Mouse (Mus musculus) heart, embryonic 16.5 days (tissue): ENCODE measurements around the gene Foxp1. TPM values are rescaled to one million over a fixed set of nuclear protein-coding genes. Genes with fewer than 3 reads are reported as not detected.

Experiments used
- ATAC-seq: fragments of 200-750 bp; cut with Nextera tagmentation; replicated peaks from 2 replicates; pipeline ENCODE4 v1.8.0; 2017; ENCODE audit warnings: moderate number of reproducible peaks; ENCODE audit not compliant: insufficient read depth, low FRiP score; ENCODE audit errors: extremely low read depth
- H3K27ac ChIP-seq: fragments of 300-500 bp; sonication (generic); 2 replicates; pipeline ENCODE4 v1.5.1; 2014; ENCODE audit warnings: mild to moderate bottlenecking, low read length, control low read depth, moderate library complexity
- H3K27me3 ChIP-seq: fragments of 300-500 bp; sonication (generic); 2 replicates; pipeline ENCODE4 v1.6.1; 2014; ENCODE audit warnings: low read length, mixed read lengths; ENCODE audit not compliant: control insufficient read depth, insufficient read depth
- H3K36me3 ChIP-seq: fragments of 300-500 bp; sonication (generic); 2 replicates; pipeline ENCODE4 v1.6.1; 2014; ENCODE audit not compliant: control insufficient read depth, insufficient read depth
- H3K4me1 ChIP-seq: fragments of 300-500 bp; sonication (generic); 2 replicates; pipeline ENCODE4 v1.6.1; 2014; ENCODE audit warnings: low read length, mixed read lengths; ENCODE audit not compliant: control insufficient read depth, insufficient read depth
- H3K4me2 ChIP-seq: fragments of 300-500 bp; sonication (generic); 2 replicates; pipeline ENCODE4 v1.6.1; 2014; ENCODE audit warnings: low read depth, mild to moderate bottlenecking, control low read depth, low read length
- H3K4me3 ChIP-seq: fragments of 300-500 bp; sonication (generic); 2 replicates; pipeline ENCODE4 v1.5.1; 2014; ENCODE audit warnings: mild to moderate bottlenecking, control low read depth, low read length
- H3K9ac ChIP-seq: fragments of 300-500 bp; sonication (generic); 2 replicates; pipeline ENCODE4 v1.6.1; 2014; ENCODE audit warnings: low read length, control low read depth
- H3K9me3 ChIP-seq: fragments of 300-500 bp; sonication (generic); replicated peaks from 2 replicates; pipeline ENCODE4 v1.6.1; 2016; ENCODE audit warnings: low read length; ENCODE audit not compliant: control insufficient read depth
- WGBS: fragments of 180-500 bp; shearing (Covaris S2); extraction: QIAGEN DNeasy Blood & Tissue Kit; methylation state at CpG from one replicate; pipeline ENCODE4 v1.1.7; 2014; 5-methylcytosine and 5-hydroxymethylcytosine counted together
- polyA plus RNA-seq: library from polyadenylated mRNA; unstranded; fragments of >200 nt; fragmentation: Nextera tagmentation; extraction: Ambion mirVana; gene quantifications from 2 replicates; pipeline ENCODE4 v1.2.1, GENCODE M21; 2015

Gene Foxp1
- polyA plus RNA-seq, 1 experiment from 2014 or later = 59.0 TPM

GRCm38 (mm10) chr6:99466354-99466753, 56.2 kb downstream of the Foxp1 start:
- no peaks in the 10 kb centered on the region for H3K27me3 ChIP-seq
- no peaks in the 10 kb centered on the region for H3K9me3 ChIP-seq
- no peak for ATAC-seq
- H3K4me3 ChIP-seq = no peak overlapping the region
- no peak overlapping the region for H3K9ac ChIP-seq
- H3K4me2 ChIP-seq = no peak overlapping the region
- WGBS = 60% methylated on average over 8 of the region's 8 CpGs
- H3K4me1 ChIP-seq = peaks cover 8% of the 10 kb centered on the region; the same call in 1 of the 2 replicates
- no peak overlapping the region for H3K27ac ChIP-seq
- H3K36me3 ChIP-seq = no peaks in the 10 kb centered on the region

GRCm38 (mm10) chr6:99464449-99464848, 58.1 kb downstream of the Foxp1 start:
- H3K9me3 ChIP-seq = no peaks in the 10 kb centered on the region
- ATAC-seq = no peak
- H3K4me3 ChIP-seq = no peak overlapping the region
- H3K9ac ChIP-seq = no peak overlapping the region
- WGBS = 90% methylated on average over 4 of the region's 4 CpGs
- H3K36me3 ChIP-seq = no peaks in the 10 kb centered on the region
- no peaks in the 10 kb centered on the region for H3K27me3 ChIP-seq
- H3K4me1 ChIP-seq = no peaks in the 10 kb centered on the region
- no peak overlapping the region for H3K4me2 ChIP-seq
- no peak overlapping the region for H3K27ac ChIP-seq

GRCm38 (mm10) chr6:99463906-99464305, 58.6 kb downstream of the Foxp1 start:
- H3K27ac ChIP-seq = no peak overlapping the region
- no peak for ATAC-seq
- 82% methylated on average over 7 of the region's 7 CpGs for WGBS
- H3K4me1 ChIP-seq = no peaks in the 10 kb centered on the region
- H3K36me3 ChIP-seq = no peaks in the 10 kb centered on the region
- no peaks in the 10 kb centered on the region for H3K27me3 ChIP-seq
- no peaks in the 10 kb centered on the region for H3K9me3 ChIP-seq
- no peak overlapping the region for H3K4me3 ChIP-seq
- H3K9ac ChIP-seq = no peak overlapping the region
- H3K4me2 ChIP-seq = no peak overlapping the region

DNA sequence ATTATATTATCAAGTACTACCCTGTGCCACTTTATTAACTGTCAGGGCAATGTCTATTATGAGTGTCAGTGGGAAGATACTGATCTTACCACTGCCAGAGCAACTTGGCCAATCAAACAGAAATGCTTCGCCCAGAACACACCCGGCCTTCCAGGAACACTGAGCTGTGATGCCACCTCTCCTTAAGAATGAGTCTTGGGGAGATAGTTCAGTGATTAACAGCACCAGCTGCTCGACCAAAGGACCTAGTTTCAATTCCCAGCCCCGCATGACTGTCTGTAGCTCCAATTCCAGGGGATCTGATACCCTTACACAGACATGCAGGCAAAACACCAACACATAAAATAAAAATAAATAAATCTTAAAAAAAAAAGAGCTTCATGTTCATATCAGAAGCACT, 63.7 kb downstream of the Foxp1 start:
- WGBS = 86% methylated on average over 4 of the region's 4 CpGs
- no peaks in the 10 kb centered on the region for H3K27me3 ChIP-seq

DNA sequence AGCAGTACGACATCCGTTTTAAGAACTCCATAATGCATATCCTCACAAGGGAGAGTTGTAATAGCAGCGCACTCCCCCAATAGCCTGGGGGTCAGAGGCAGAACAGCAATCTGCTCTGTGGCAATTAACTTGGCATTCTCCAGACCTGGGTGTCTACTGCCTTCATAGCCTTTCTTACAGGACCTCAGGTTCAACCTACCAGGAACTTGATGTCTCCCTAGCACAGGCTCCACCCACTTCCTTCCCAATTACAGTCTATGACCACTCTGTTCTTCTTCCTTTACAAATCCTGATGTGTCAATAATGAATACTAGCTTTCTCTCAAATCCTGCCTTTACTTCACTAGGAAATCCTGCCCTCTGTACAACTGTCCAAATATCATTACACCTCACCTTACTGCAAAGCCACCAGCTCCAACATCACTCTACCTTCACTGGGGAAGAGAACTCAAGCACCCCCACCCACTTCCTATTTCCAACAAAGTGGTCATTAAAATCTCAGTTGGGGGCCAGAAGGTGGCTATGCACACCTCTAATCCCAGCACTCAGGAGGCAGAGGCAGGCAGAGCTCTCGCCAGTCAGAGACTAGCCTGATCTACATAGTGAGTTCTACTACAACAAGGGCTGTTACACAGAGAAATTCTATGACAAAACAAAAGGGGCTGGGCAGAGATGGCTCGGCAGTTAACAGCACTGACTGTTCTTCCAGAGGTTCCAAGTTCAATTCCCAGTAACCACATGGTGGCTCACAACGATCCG, 68.6 kb downstream of the Foxp1 start:
- H3K4me3 ChIP-seq = no peak overlapping the region
- H3K9ac ChIP-seq = no peak overlapping the region
- 94% methylated on average over 7 of the region's 7 CpGs for WGBS
- H3K4me1 ChIP-seq = peaks cover 23% of the 10 kb centered on the region
- no peak overlapping the region for H3K4me2 ChIP-seq
- no peaks in the 10 kb centered on the region for H3K27me3 ChIP-seq
- H3K36me3 ChIP-seq = no peaks in the 10 kb centered on the region
- H3K27ac ChIP-seq = no peak overlapping the region
- ATAC-seq = no peak
- no peaks in the 10 kb centered on the region for H3K9me3 ChIP-seq

More for the DNA sequence above, 63.7 kb downstream of the Foxp1 start:
- no peak for ATAC-seq
- Histone ChIP-seq H3K9me3 (no peaks in the 10 kb centered on the region), H3K4me3 (no peak overlapping the region), H3K27ac (no peak overlapping the region), H3K9ac (no peak overlapping the region), H3K4me2 (no peak overlapping the region), H3K36me3 (no peaks in the 10 kb centered on the region), H3K4me1 (no peaks in the 10 kb centered on the region)

DNA sequence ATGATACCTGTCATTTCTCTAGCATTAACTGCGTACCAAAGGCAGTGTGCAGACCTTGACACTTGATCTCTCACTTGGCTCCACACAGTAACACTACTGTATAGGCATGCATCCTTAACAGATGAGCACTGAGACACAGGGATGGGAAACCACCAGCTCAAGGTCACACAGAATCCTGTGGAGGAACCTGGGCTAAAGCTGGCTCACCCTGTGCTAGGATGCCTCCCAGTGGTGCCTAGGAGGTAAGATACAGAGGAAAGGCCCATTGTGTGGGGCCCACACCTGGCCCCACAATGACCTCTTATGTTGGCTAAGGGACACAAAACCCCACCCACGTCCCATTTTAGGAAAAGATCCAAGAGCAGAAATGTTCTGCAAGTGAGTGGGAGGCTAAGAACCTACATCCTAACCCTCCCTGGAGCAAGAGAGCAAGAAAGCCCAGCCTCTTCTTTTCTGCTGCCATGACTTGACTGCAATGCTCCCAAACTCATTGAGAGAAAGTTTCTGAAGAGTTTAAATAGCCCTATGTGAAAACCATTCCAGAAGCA, 69.8 kb downstream of the Foxp1 start:
- no peak overlapping the region for H3K27ac ChIP-seq
- ATAC-seq = peak; percentile 32; the same call in 1 of the 2 replicates
- WGBS = 49% methylated on average over 2 of the region's 2 CpGs
- no peak overlapping the region for H3K9ac ChIP-seq
- no peak overlapping the region for H3K4me3 ChIP-seq
- peaks cover 25% of the 10 kb centered on the region for H3K4me1 ChIP-seq
- H3K36me3 ChIP-seq = peaks cover 3% of the 10 kb centered on the region
- H3K27me3 ChIP-seq = no peaks in the 10 kb centered on the region
- H3K4me2 ChIP-seq = no peak overlapping the region
- H3K9me3 ChIP-seq = no peaks in the 10 kb centered on the region

DNA sequence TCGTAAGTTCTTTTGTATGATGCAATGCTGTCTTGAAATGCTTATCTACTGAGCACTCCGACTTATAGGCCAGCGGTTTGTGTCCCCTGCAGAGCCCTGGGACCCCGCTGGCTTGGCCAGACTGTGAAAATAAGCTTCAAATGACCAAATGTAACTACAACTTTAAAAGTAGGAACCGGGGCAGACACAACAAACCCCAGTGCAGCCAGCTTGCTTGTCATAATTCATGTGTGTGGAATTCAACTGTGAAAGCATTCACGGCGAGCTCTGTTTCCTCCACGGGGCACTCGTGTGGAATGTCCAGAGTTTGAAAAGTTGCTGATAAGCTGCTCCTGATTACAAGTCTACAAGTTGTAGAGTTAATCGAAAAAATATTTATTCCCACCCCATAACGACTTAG, 71.0 kb downstream of the Foxp1 start:
- peaks cover 5% of the 10 kb centered on the region for H3K36me3 ChIP-seq
- H3K27ac ChIP-seq = peak overlapping the region; percentile 70
- ATAC-seq = no peak
- no peaks in the 10 kb centered on the region for H3K9me3 ChIP-seq
- no peak overlapping the region for H3K4me3 ChIP-seq
- peak overlapping the region; percentile 19; the same call in 1 of the 2 replicates for H3K4me2 ChIP-seq
- no peak overlapping the region for H3K9ac ChIP-seq
- no peaks in the 10 kb centered on the region for H3K27me3 ChIP-seq
- H3K4me1 ChIP-seq = peaks cover 25% of the 10 kb centered on the region
- 18% methylated on average over 11 of the region's 11 CpGs for WGBS

- 71% methylated on average over 4 of the region's 4 CpGs for WGBS
- no peak overlapping the region for H3K4me3 ChIP-seq
- no peaks in the 10 kb centered on the region for H3K27me3 ChIP-seq
- H3K4me1 ChIP-seq = peaks cover 21% of the 10 kb centered on the region
- H3K4me2 ChIP-seq = no peak overlapping the region
- no peak overlapping the region for H3K9ac ChIP-seq
- H3K9me3 ChIP-seq = no peaks in the 10 kb centered on the region
- H3K27ac ChIP-seq = no peak overlapping the region
- H3K36me3 ChIP-seq = peaks cover 5% of the 10 kb centered on the region
- no peak for ATAC-seq
Observed at GRCm38 (mm10) chr6:99447447-99447846, 75.1 kb downstream of the Foxp1 start.

GRCm38 (mm10) chr6:99446801-99447415, 75.6 kb downstream of the Foxp1 start:
- Histone ChIP-seq H3K27ac (no peak overlapping the region), H3K9ac (no peak overlapping the region), H3K4me3 (no peak overlapping the region), H3K4me1 (peaks cover 17% of the 10 kb centered on the region), H3K36me3 (peaks cover 5% of the 10 kb centered on the region), H3K4me2 (no peak overlapping the region), H3K9me3 (no peaks in the 10 kb centered on the region), H3K27me3 (no peaks in the 10 kb centered on the region)
- WGBS = 86% methylated on average over 12 of the region's 12 CpGs
- ATAC-seq = no peak
